Mouse (Mus musculus): ENCODE measurements around the gene Olfr392.

The Olfr392 gene

GRCm38 (mm10) chr11:73816949-73817348 is at the start of gene Olfr392:
Gene Olfr392 (minus strand): TSS chr11:73817049.
- no peak for DNase-seq

GRCm38 (mm10) chr11:73851354-73851753 is 34.5 kb upstream of the Olfr392 start, which contains the start of gene Olfr393:
Gene Olfr393 (minus strand): TSS chr11:73851454.
- DNase-seq: no peak

- no peak for DNase-seq
Measured at GRCm38 (mm10) chr11:73802952-73803351, 13.9 kb downstream of the Olfr392 start, which contains the start of gene Olfr391-ps. Gene Olfr391-ps (minus strand): TSS chr11:73803052.

- DNase-seq: no peak
Measured at GRCm38 (mm10) chr11:73782664-73783063, 34.2 kb downstream of the Olfr392 start, which contains the start of gene Olfr390. Gene Olfr390 (plus strand): TSS chr11:73782964.

GRCm38 (mm10) chr11:73780613-73781012 is 36.2 kb downstream of the Olfr392 start, which contains the start of gene Olfr389:
Gene Olfr389 (minus strand): TSS chr11:73780713.
- DNase-seq: no peak
